Mouse (Mus musculus): ENCODE data around the gene Socs7. TPM values are rescaled to one million over a fixed set of nuclear protein-coding genes. Genes with fewer than 3 reads are reported as not detected.
"Not testable (repeated sequence)": the region's sequence is repeated elsewhere in the genome, so short reads cannot be mapped to it uniquely, and the experiment has no call there.

Gene Socs7
- polyA plus RNA-seq, 1 experiment: 21.1 TPM

DNA sequence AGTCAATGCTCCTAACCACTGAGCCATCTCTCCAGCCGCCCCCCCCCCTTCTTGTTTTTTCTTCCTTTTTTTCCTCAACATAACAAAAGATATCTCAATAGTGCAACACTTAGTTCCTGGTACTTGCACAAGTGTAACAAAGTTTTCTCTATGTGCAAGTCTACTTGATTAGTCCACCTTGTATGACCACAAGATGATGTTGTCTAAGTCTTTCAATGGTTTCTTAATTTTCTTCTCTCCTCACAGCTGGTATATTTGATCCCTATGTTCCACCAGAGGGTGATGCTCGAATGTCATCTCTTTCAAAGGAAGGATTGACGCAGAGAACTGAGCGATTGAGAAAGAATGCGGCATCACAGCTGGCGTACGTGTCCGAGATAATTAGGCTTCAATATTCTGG, 41.2 kb upstream of the Socs7 start:
- Histone ChIP-seq H3K9ac (ENCODE audit: low read depth, poor library complexity, severe bottlenecking) (no peak overlapping the region), H3K4me3 (ENCODE audit: low read depth, low read length) (no peak overlapping the region), H3K9me3 (replicated peaks; ENCODE audit: control insufficient read depth, insufficient read depth, low read length, poor library complexity, severe bottlenecking) (no peaks in the 10 kb centered on the region), H3K4me1 (ENCODE audit: control insufficient read depth, insufficient read depth, low read length) (no peaks in the 10 kb centered on the region), H3K27ac (ENCODE audit: insufficient read depth, low read length) (peak overlapping the region; percentile 86), H3K36me3 (ENCODE audit: control insufficient read depth, insufficient read depth, low read length, poor library complexity, severe bottlenecking) (peaks cover 39% of the 10 kb centered on the region), H3K27me3 (ENCODE audit: control insufficient read depth, insufficient read depth, low read length, poor library complexity, severe bottlenecking) (no peaks in the 10 kb centered on the region)
- TF ChIP-seq POLR2A (IDR thresholded peaks at IDR 0.05; ENCODE audit: insufficient read depth, low read length): no peak
- TF ChIP-seq CTCF (IDR thresholded peaks at IDR 0.05; ENCODE audit: low read depth, low read length): no peak
- no peak for TF ChIP-seq EP300 (IDR thresholded peaks at IDR 0.05; ENCODE audit: insufficient read depth, low read depth, low read length)

DNA sequence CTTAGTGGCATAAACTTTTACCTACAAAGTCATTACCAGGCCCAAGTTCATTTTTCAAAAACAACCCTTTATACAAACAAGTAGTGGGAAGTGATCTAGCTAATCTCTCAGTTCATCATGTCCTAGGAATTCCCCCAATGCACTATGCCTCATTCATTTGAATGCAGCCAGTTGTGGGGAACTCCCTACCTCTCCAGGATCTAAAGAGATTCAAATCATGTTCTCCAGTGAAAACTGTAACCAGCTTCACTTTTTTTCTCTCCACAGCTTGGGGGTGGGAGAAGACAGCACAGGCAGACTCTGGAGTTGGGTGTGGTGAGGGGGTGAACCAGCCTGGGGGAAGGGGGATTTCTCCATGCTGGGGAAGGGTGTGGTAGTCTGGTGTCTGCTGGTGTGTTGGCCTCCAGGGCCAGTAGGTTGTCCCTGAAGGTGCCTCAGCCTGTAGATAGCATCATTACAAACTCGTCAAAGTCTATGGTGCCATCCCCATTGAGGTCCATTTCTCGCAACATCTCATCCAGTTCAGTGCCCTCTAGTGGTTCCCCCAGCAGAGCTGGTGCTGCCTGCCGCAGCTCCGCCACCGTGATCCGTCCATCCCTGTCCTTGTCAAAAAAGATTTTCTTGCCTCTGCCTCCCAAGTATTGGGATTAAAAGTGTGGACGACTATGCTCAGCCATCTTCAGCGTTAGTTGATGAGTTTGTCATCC, 40.3 kb upstream of the Socs7 start:
- TF ChIP-seq CTCF (IDR thresholded peaks at IDR 0.05; ENCODE audit: low read depth, low read length) (peak; percentile 12), EP300 (IDR thresholded peaks at IDR 0.05; ENCODE audit: insufficient read depth, low read depth, low read length) (peak; percentile 52; the same call in 1 of the 2 replicates)
- H3K9ac ChIP-seq (ENCODE audit: low read depth, poor library complexity, severe bottlenecking); H3K4me1 ChIP-seq (ENCODE audit: control insufficient read depth, insufficient read depth, low read length); H3K9me3 ChIP-seq (replicated peaks; ENCODE audit: control insufficient read depth, insufficient read depth, low read length, poor library complexity, severe bottlenecking); H3K4me3 ChIP-seq (ENCODE audit: low read depth, low read length); H3K27me3 ChIP-seq (ENCODE audit: control insufficient read depth, insufficient read depth, low read length, poor library complexity, severe bottlenecking): not testable (repeated sequence)
- Histone ChIP-seq H3K36me3 (ENCODE audit: control insufficient read depth, insufficient read depth, low read length, poor library complexity, severe bottlenecking) (peaks cover 45% of the 10 kb centered on the region), H3K27ac (ENCODE audit: insufficient read depth, low read length) (peak overlapping the region; percentile 93; the same call in 1 of the 2 replicates)

DNA sequence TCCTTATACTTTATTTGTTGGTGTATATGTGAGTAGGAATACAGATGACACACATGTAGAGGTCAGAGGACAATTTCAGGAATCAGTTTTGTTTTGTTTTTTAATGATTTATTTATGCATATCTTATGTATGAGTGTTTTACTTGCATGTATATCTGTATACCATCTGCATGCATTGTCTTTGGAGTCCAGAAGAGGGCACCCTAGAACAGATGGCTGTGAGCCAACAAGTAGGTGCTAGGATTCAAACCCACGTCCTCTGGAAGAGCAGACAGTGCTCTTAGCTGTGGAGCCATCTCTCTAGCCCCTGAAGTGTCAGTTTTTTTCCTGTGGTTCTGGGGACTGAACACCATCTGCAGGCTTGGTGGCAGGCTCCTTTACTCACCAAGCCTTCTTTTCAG, 37.1 kb upstream of the Socs7 start:
- Histone ChIP-seq H3K36me3 (ENCODE audit: control insufficient read depth, insufficient read depth, low read length, poor library complexity, severe bottlenecking) (peaks cover 52% of the 10 kb centered on the region), H3K4me1 (ENCODE audit: control insufficient read depth, insufficient read depth, low read length) (no peaks in the 10 kb centered on the region), H3K4me3 (ENCODE audit: low read depth, low read length) (no peak overlapping the region), H3K27me3 (ENCODE audit: control insufficient read depth, insufficient read depth, low read length, poor library complexity, severe bottlenecking) (no peaks in the 10 kb centered on the region), H3K9me3 (replicated peaks; ENCODE audit: control insufficient read depth, insufficient read depth, low read length, poor library complexity, severe bottlenecking) (no peaks in the 10 kb centered on the region), H3K27ac (ENCODE audit: insufficient read depth, low read length) (no peak overlapping the region), H3K9ac (ENCODE audit: low read depth, poor library complexity, severe bottlenecking) (no peak overlapping the region)
- TF ChIP-seq CTCF (IDR thresholded peaks at IDR 0.05; ENCODE audit: low read depth, low read length) (peak; percentile 17), POLR2A (IDR thresholded peaks at IDR 0.05; ENCODE audit: insufficient read depth, low read length) (no peak)

DNA sequence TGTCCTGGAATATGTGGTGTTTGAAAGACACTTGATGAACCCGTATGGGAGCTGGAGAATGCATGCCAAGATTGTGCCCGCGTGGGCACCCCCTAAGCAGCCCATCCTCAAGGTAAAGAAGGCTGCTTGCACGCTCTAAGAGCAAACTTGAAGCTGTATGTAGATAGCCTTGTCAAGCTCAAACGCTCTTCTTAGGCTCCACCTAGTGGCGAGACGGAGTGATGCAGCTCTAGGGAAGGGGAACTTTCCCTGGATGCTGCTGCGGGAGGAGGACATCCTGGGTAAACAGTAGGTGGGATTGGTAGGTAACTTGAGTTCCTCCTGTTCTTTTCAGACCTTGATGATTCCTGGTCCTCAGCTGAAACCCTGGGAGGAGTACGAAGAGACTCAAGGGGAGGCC, 34.2 kb upstream of the Socs7 start:
- peak; percentile 90 for TF ChIP-seq CTCF (IDR thresholded peaks at IDR 0.05; ENCODE audit: low read depth, low read length)
- TF ChIP-seq POLR2A (IDR thresholded peaks at IDR 0.05; ENCODE audit: insufficient read depth, low read length): no peak
- no peak for TF ChIP-seq EP300 (IDR thresholded peaks at IDR 0.05; ENCODE audit: insufficient read depth, low read depth, low read length)
- H3K36me3 ChIP-seq (ENCODE audit: control insufficient read depth, insufficient read depth, low read length, poor library complexity, severe bottlenecking): peaks cover 46% of the 10 kb centered on the region
- no peaks in the 10 kb centered on the region for H3K27me3 ChIP-seq (ENCODE audit: control insufficient read depth, insufficient read depth, low read length, poor library complexity, severe bottlenecking)

DNA sequence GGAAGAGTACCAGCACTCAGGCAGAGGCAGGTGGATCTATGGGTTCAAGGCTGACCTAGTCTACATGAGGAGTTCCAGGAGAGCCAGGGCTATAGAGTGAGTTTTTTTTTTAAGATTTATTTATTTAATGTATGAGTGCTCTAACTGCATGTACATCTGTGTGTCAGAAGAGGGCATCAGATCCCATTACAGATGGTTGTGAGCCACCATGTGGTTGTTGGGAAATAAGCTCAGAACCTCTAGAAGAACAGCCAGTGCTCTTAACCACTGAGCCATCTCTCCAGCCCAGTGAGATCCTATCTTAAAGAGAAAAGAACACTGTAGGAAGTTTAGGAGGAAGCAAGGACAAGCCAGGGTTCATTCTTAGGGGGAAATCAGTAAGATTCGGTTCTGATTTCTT, 32.0 kb upstream of the Socs7 start:
- Histone ChIP-seq H3K9me3 (replicated peaks; ENCODE audit: control insufficient read depth, insufficient read depth, low read length, poor library complexity, severe bottlenecking) (no peaks in the 10 kb centered on the region), H3K27me3 (ENCODE audit: control insufficient read depth, insufficient read depth, low read length, poor library complexity, severe bottlenecking) (no peaks in the 10 kb centered on the region), H3K27ac (ENCODE audit: insufficient read depth, low read length) (no peak overlapping the region), H3K36me3 (ENCODE audit: control insufficient read depth, insufficient read depth, low read length, poor library complexity, severe bottlenecking) (peaks cover 38% of the 10 kb centered on the region), H3K9ac (ENCODE audit: low read depth, poor library complexity, severe bottlenecking) (no peak overlapping the region), H3K4me1 (ENCODE audit: control insufficient read depth, insufficient read depth, low read length) (peaks cover 9% of the 10 kb centered on the region), H3K4me3 (ENCODE audit: low read depth, low read length) (no peak overlapping the region)
- TF ChIP-seq POLR2A (IDR thresholded peaks at IDR 0.05; ENCODE audit: insufficient read depth, low read length): no peak
- TF ChIP-seq CTCF (IDR thresholded peaks at IDR 0.05; ENCODE audit: low read depth, low read length): no peak
- no peak for TF ChIP-seq EP300 (IDR thresholded peaks at IDR 0.05; ENCODE audit: insufficient read depth, low read depth, low read length)

More for the DNA sequence above, 34.2 kb upstream of the Socs7 start:
- Histone ChIP-seq H3K4me3 (ENCODE audit: low read depth, low read length) (no peak overlapping the region), H3K9ac (ENCODE audit: low read depth, poor library complexity, severe bottlenecking) (no peak overlapping the region), H3K27ac (ENCODE audit: insufficient read depth, low read length) (no peak overlapping the region), H3K9me3 (replicated peaks; ENCODE audit: control insufficient read depth, insufficient read depth, low read length, poor library complexity, severe bottlenecking) (no peaks in the 10 kb centered on the region), H3K4me1 (ENCODE audit: control insufficient read depth, insufficient read depth, low read length) (peaks cover 2% of the 10 kb centered on the region)

DNA sequence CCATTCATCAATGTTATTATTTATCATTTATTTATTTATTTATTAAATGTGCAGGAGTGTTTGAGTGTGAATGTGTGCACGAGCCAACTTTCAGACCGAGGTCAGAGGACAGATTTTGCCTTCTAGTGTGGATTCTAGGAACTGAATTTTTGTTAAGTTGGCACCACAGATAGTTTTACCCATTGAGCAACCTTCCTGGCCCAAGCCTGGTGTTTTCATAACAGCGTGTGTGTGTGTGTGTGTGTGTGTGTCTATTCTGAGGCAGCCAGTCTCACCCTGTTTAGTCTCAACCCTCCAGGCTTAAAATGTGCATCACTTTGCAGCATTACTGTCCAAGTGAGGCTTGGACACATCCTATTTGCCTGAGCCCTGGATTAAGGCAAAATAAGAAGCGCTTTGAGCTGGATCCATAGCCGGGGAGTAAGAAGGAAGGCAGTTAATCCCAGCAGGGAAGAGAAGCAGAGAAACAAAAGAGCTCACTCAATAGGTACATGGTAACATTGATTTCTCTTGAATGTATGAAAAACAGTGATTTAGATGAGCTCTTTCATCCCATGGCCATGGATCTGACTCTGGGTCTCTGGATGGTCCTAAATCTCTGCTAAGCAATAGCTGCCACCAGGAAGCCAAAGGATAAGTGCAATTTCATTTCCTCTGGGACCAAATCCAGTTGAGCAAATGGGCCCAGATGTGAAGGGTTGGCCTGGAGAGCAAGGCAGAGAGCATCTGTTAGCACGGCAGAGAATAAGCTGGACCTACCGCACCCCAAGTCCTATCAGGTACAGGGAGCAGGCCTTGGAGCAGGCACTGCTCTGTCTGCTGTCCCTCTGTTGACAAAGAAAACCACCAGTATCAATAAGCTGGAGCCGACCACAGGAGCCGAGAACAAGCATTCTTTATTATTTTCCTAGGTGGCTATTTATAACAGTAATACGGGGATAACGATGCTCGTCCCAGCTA, 30.8 kb upstream of the Socs7 start:
- Histone ChIP-seq H3K36me3 (ENCODE audit: control insufficient read depth, insufficient read depth, low read length, poor library complexity, severe bottlenecking) (peaks cover 26% of the 10 kb centered on the region), H3K9me3 (replicated peaks; ENCODE audit: control insufficient read depth, insufficient read depth, low read length, poor library complexity, severe bottlenecking) (no peaks in the 10 kb centered on the region), H3K9ac (ENCODE audit: low read depth, poor library complexity, severe bottlenecking) (no peak overlapping the region), H3K27ac (ENCODE audit: insufficient read depth, low read length) (no peak overlapping the region), H3K4me3 (ENCODE audit: low read depth, low read length) (no peak overlapping the region), H3K4me1 (ENCODE audit: control insufficient read depth, insufficient read depth, low read length) (peaks cover 16% of the 10 kb centered on the region), H3K27me3 (ENCODE audit: control insufficient read depth, insufficient read depth, low read length, poor library complexity, severe bottlenecking) (no peaks in the 10 kb centered on the region)
- no peak for TF ChIP-seq POLR2A (IDR thresholded peaks at IDR 0.05; ENCODE audit: insufficient read depth, low read length)
- no peak for TF ChIP-seq CTCF (IDR thresholded peaks at IDR 0.05; ENCODE audit: low read depth, low read length)
- no peak for TF ChIP-seq EP300 (IDR thresholded peaks at IDR 0.05; ENCODE audit: insufficient read depth, low read depth, low read length)
